Mouse (Mus musculus) myocyte (in vitro differentiated cells): ENCODE measurements around the gene Ribc2.

Experiments
- MAX ChIP-seq: IDR thresholded peaks from one replicate; pipeline ENCODE4 v1.6.1; 2011; ENCODE audit warnings: low read depth, mild to moderate bottlenecking, control low read depth
- POLR2A ChIP-seq: IDR thresholded peaks from one replicate; pipeline ENCODE4 v1.6.1; 2011; ENCODE audit warnings: low read depth, mild to moderate bottlenecking, control low read depth, moderate library complexity; ENCODE audit not compliant: insufficient read length
- POLR2AphosphoS2 ChIP-seq: IDR thresholded peaks from one replicate; pipeline ENCODE4 v1.6.1; 2011; ENCODE audit warnings: low read depth, control low read depth; ENCODE audit not compliant: insufficient read length
- TCF12 ChIP-seq: IDR thresholded peaks from one replicate; pipeline ENCODE4 v1.6.1; 2011; ENCODE audit warnings: mild to moderate bottlenecking, control low read depth; ENCODE audit not compliant: poor library complexity, insufficient read depth, severe bottlenecking
- USF1 ChIP-seq: IDR thresholded peaks from one replicate; pipeline ENCODE4 v1.6.1; 2011; ENCODE audit warnings: low read depth, mild to moderate bottlenecking, control low read depth, moderate library complexity

- TF ChIP-seq POLR2A (no peak), TCF12 (no peak), POLR2AphosphoS2 (no peak), USF1 (no peak), MAX (no peak)
Measured at GRCm38 (mm10) chr15:85156198-85156597, 24.3 kb downstream of the Ribc2 start.
